Mouse (Mus musculus): ENCODE measurements around the gene Fscn1. TPM values are rescaled to one million over a fixed set of nuclear protein-coding genes. Genes with fewer than 3 reads are reported as not detected.

Gene Fscn1
- polyA plus RNA-seq, 1 experiment from 2014 or later = 605 TPM

- DNase-seq (ENCODE audit: low spot score, missing footprints) (no peak), ATAC-seq (ENCODE audit: low FRiP score) (no peak)
- Histone ChIP-seq H3K27ac (ENCODE audit: low read depth, low read length) (no peak overlapping the region), H3K4me3 (ENCODE audit: low read depth, low read length) (no peak overlapping the region), H3K27me3 (ENCODE audit: control insufficient read depth, insufficient read depth, low read length) (no peaks in the 10 kb centered on the region), H3K9me3 (ENCODE audit: control insufficient read depth, low read length) (no peaks in the 10 kb centered on the region), H3K9ac (ENCODE audit: low read length) (no peak overlapping the region), H3K4me2 (no peak overlapping the region), H3K4me1 (ENCODE audit: control insufficient read depth, insufficient read depth, low read length) (no peaks in the 10 kb centered on the region), H3K36me3 (ENCODE audit: control insufficient read depth, insufficient read depth, low read length) (no peaks in the 10 kb centered on the region)
- WGBS = 61% methylated on average over 6 of the region's 6 CpGs
These were observed 10.6 kb upstream of the Fscn1 start for GRCm38 (mm10) chr5:142949580-142949979.

GRCm38 (mm10) chr5:142950405-142950804 lies 9.7 kb upstream of the Fscn1 start:
- Histone ChIP-seq H3K27ac (ENCODE audit: low read depth, low read length) (no peak overlapping the region), H3K36me3 (ENCODE audit: control insufficient read depth, insufficient read depth, low read length) (no peaks in the 10 kb centered on the region), H3K9me3 (ENCODE audit: control insufficient read depth, low read length) (no peaks in the 10 kb centered on the region), H3K27me3 (ENCODE audit: control insufficient read depth, insufficient read depth, low read length) (no peaks in the 10 kb centered on the region), H3K4me2 (no peak overlapping the region), H3K9ac (ENCODE audit: low read length) (no peak overlapping the region), H3K4me1 (ENCODE audit: control insufficient read depth, insufficient read depth, low read length) (no peaks in the 10 kb centered on the region), H3K4me3 (ENCODE audit: low read depth, low read length) (no peak overlapping the region)
- DNase-seq (ENCODE audit: low spot score, missing footprints) (no peak), ATAC-seq (ENCODE audit: low FRiP score) (no peak)
- WGBS = 79% methylated on average over 6 of the region's 6 CpGs

GRCm38 (mm10) chr5:142953641-142954040 lies 6.5 kb upstream of the Fscn1 start:
- H3K27ac ChIP-seq (ENCODE audit: low read depth, low read length) = no peak overlapping the region
- 73% methylated on average over 3 of the region's 3 CpGs for WGBS

GRCm38 (mm10) chr5:142956956-142957703 lies 3.0 kb upstream of the Fscn1 start:
- Histone ChIP-seq H3K9me3 (ENCODE audit: control insufficient read depth, low read length) (no peaks in the 10 kb centered on the region), H3K27ac (ENCODE audit: low read depth, low read length) (no peak overlapping the region), H3K4me1 (ENCODE audit: control insufficient read depth, insufficient read depth, low read length) (peaks cover 4% of the 10 kb centered on the region; the same call in 1 of the 2 replicates), H3K4me3 (ENCODE audit: low read depth, low read length) (no peak overlapping the region), H3K9ac (ENCODE audit: low read length) (no peak overlapping the region), H3K27me3 (ENCODE audit: control insufficient read depth, insufficient read depth, low read length) (no peaks in the 10 kb centered on the region), H3K4me2 (no peak overlapping the region), H3K36me3 (ENCODE audit: control insufficient read depth, insufficient read depth, low read length) (no peaks in the 10 kb centered on the region)
- WGBS = 67% methylated on average over 6 of the region's 6 CpGs
- ATAC-seq (ENCODE audit: low FRiP score) = no peak
- DNase-seq (ENCODE audit: low spot score, missing footprints) = no peak

More at GRCm38 (mm10) chr5:142953641-142954040, 6.5 kb upstream of the Fscn1 start:
- no peaks in the 10 kb centered on the region for H3K9me3 ChIP-seq (ENCODE audit: control insufficient read depth, low read length)
- H3K4me3 ChIP-seq (ENCODE audit: low read depth, low read length) = no peak overlapping the region
- no peak for DNase-seq (ENCODE audit: low spot score, missing footprints)
- no peak overlapping the region for H3K9ac ChIP-seq (ENCODE audit: low read length)
- no peak overlapping the region for H3K4me2 ChIP-seq
- ATAC-seq (ENCODE audit: low FRiP score) = no peak
- H3K27me3 ChIP-seq (ENCODE audit: control insufficient read depth, insufficient read depth, low read length) = no peaks in the 10 kb centered on the region
- H3K36me3 ChIP-seq (ENCODE audit: control insufficient read depth, insufficient read depth, low read length) = no peaks in the 10 kb centered on the region
- no peaks in the 10 kb centered on the region for H3K4me1 ChIP-seq (ENCODE audit: control insufficient read depth, insufficient read depth, low read length)

- no peak overlapping the region for H3K4me3 ChIP-seq (ENCODE audit: low read depth, low read length)
- no peak for ATAC-seq (ENCODE audit: low FRiP score)
- H3K9ac ChIP-seq (ENCODE audit: low read length) = no peak overlapping the region
- H3K4me2 ChIP-seq = no peak overlapping the region
- H3K4me1 ChIP-seq (ENCODE audit: control insufficient read depth, insufficient read depth, low read length) = peaks cover 10% of the 10 kb centered on the region
- no peaks in the 10 kb centered on the region for H3K36me3 ChIP-seq (ENCODE audit: control insufficient read depth, insufficient read depth, low read length)
- no peaks in the 10 kb centered on the region for H3K27me3 ChIP-seq (ENCODE audit: control insufficient read depth, insufficient read depth, low read length)
- no peak for DNase-seq (ENCODE audit: low spot score, missing footprints)
- no peaks in the 10 kb centered on the region for H3K9me3 ChIP-seq (ENCODE audit: control insufficient read depth, low read length)
- no peak overlapping the region for H3K27ac ChIP-seq (ENCODE audit: low read depth, low read length)
- WGBS = 82% methylated on average over 14 of the region's 14 CpGs
These were observed 1.7 kb upstream of the Fscn1 start for GRCm38 (mm10) chr5:142958464-142958863.

GRCm38 (mm10) chr5:142959156-142959555 lies 987 bp upstream of the Fscn1 start:
- no peaks in the 10 kb centered on the region for H3K36me3 ChIP-seq (ENCODE audit: control insufficient read depth, insufficient read depth, low read length)
- H3K4me1 ChIP-seq (ENCODE audit: control insufficient read depth, insufficient read depth, low read length) = peaks cover 17% of the 10 kb centered on the region
- no peak overlapping the region for H3K27ac ChIP-seq (ENCODE audit: low read depth, low read length)
- no peaks in the 10 kb centered on the region for H3K9me3 ChIP-seq (ENCODE audit: control insufficient read depth, low read length)
- WGBS = 58% methylated on average over 4 of the region's 4 CpGs
- DNase-seq (ENCODE audit: low spot score, missing footprints) (no peak), ATAC-seq (ENCODE audit: low FRiP score) (no peak)
- no peak overlapping the region for H3K4me3 ChIP-seq (ENCODE audit: low read depth, low read length)
- H3K4me2 ChIP-seq = no peak overlapping the region
- H3K9ac ChIP-seq (ENCODE audit: low read length) = no peak overlapping the region
- no peaks in the 10 kb centered on the region for H3K27me3 ChIP-seq (ENCODE audit: control insufficient read depth, insufficient read depth, low read length)

GRCm38 (mm10) chr5:142960775-142961271 lies 680 bp downstream of the Fscn1 start:
- no peaks in the 10 kb centered on the region for H3K9me3 ChIP-seq (ENCODE audit: control insufficient read depth, low read length)
- no peak for ATAC-seq (ENCODE audit: low FRiP score)
- H3K27ac ChIP-seq (ENCODE audit: low read depth, low read length) = peak overlapping the region; percentile 98
- WGBS = under 1% methylated on average over 59 of the region's 59 CpGs
- H3K4me3 ChIP-seq (ENCODE audit: low read depth, low read length) = peak overlapping the region; percentile 91
- peak; percentile 92 for DNase-seq (ENCODE audit: low spot score, missing footprints)
- H3K4me1 ChIP-seq (ENCODE audit: control insufficient read depth, insufficient read depth, low read length) = peaks cover 24% of the 10 kb centered on the region
- peak overlapping the region; percentile 98 for H3K9ac ChIP-seq (ENCODE audit: low read length)
- no peaks in the 10 kb centered on the region for H3K27me3 ChIP-seq (ENCODE audit: control insufficient read depth, insufficient read depth, low read length)
- H3K36me3 ChIP-seq (ENCODE audit: control insufficient read depth, insufficient read depth, low read length) = no peaks in the 10 kb centered on the region; the same call in 1 of the 2 replicates
- peak overlapping the region; percentile 91 for H3K4me2 ChIP-seq

GRCm38 (mm10) chr5:142961398-142961880 lies 1.3 kb downstream of the Fscn1 start:
- DNase-seq (ENCODE audit: low spot score, missing footprints) = peak; percentile 97

GRCm38 (mm10) chr5:142961881-142962443 lies 1.8 kb downstream of the Fscn1 start:
- peaks cover 4% of the 10 kb centered on the region; the same call in 1 of the 2 replicates for H3K36me3 ChIP-seq (ENCODE audit: control insufficient read depth, insufficient read depth, low read length)
- DNase-seq (ENCODE audit: low spot score, missing footprints) = peak; percentile 99
- H3K27ac ChIP-seq (ENCODE audit: low read depth, low read length) = peak overlapping the region; percentile 98
- peak overlapping the region; percentile 98 for H3K9ac ChIP-seq (ENCODE audit: low read length)
- H3K4me2 ChIP-seq = peak overlapping the region; percentile 91
- H3K4me3 ChIP-seq (ENCODE audit: low read depth, low read length) = peak overlapping the region; percentile 91
- H3K27me3 ChIP-seq (ENCODE audit: control insufficient read depth, insufficient read depth, low read length) = no peaks in the 10 kb centered on the region
- under 1% methylated on average over 42 of the region's 43 CpGs for WGBS
- peaks cover 27% of the 10 kb centered on the region for H3K4me1 ChIP-seq (ENCODE audit: control insufficient read depth, insufficient read depth, low read length)
- peak; percentile 89 for ATAC-seq (ENCODE audit: low FRiP score)
- no peaks in the 10 kb centered on the region for H3K9me3 ChIP-seq (ENCODE audit: control insufficient read depth, low read length)

More at GRCm38 (mm10) chr5:142961398-142961880, 1.3 kb downstream of the Fscn1 start:
- H3K27me3 ChIP-seq (ENCODE audit: control insufficient read depth, insufficient read depth, low read length) = no peaks in the 10 kb centered on the region
- peak overlapping the region; percentile 91 for H3K4me2 ChIP-seq
- under 1% methylated on average over 15 of the region's 15 CpGs for WGBS
- H3K4me3 ChIP-seq (ENCODE audit: low read depth, low read length) = peak overlapping the region; percentile 91
- no peaks in the 10 kb centered on the region for H3K9me3 ChIP-seq (ENCODE audit: control insufficient read depth, low read length)
- ATAC-seq (ENCODE audit: low FRiP score) = peak; percentile 59
- peak overlapping the region; percentile 98 for H3K9ac ChIP-seq (ENCODE audit: low read length)
- peaks cover 27% of the 10 kb centered on the region for H3K4me1 ChIP-seq (ENCODE audit: control insufficient read depth, insufficient read depth, low read length)
- peaks cover 4% of the 10 kb centered on the region; the same call in 1 of the 2 replicates for H3K36me3 ChIP-seq (ENCODE audit: control insufficient read depth, insufficient read depth, low read length)
- peak overlapping the region; percentile 98 for H3K27ac ChIP-seq (ENCODE audit: low read depth, low read length)
